Mouse (Mus musculus) megakaryocyte, embryonic 14.5 days (primary cell): Measurements from ENCODE around the gene Cacnb1.

Experiments
- FLI1 ChIP-seq: IDR thresholded peaks from 2 replicates; pipeline ENCODE4 v1.6.1; 2012; ENCODE audit warnings: low read length, inconsistent platforms, mixed read lengths
- GATA1 ChIP-seq: IDR thresholded peaks from 3 replicates; pipeline ENCODE4 v1.6.1; 2012; ENCODE audit warnings: mixed read lengths, low read length, inconsistent platforms, borderline replicate concordance

DNA sequence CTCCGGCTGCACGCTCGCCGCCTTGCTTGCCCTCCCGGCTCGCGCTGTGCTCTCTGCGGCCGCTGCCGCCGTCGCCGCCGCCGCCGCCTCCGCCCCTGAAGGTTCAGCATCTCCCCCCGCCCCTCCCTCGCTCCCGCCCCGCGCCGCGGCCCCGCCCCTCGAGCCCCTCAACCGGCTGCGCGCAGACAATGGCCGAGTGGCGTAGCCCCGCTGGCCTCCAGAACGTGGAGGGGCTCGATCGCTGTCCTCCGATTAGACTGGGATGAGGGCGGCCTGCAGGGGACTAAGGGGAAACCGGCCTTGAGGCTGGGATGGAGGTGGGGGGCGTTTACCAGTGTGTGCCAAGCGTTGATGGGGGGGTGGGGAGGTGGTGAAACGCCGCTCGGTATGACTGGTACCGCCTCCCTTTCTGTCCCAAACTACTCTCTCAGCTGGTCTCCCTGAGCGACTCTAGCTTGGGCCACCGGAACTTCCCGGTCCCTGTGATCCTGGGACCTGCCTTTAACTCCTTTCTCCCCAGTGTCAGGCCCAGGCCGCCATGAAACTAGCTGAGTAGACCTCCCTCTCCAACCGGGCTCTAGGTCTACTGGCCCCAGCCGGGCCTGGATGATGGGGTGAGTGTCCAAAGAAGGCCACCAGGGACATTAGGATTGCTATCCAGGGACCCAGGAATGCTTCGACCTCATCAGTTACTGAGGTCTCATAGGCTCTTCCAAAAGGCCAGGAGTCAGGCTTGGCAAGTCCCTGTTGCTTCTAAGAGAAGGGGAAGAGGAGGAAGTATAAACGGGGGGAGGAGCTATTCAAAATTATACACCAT is at the start of gene Cacnb1:
- TF ChIP-seq GATA1 (no peak), FLI1 (no peak)
